Mouse (Mus musculus) forebrain, embryonic 16.5 days (tissue): ENCODE results near the gene Cpne6. TPM values are rescaled to one million over a fixed set of nuclear protein-coding genes. Genes with fewer than 3 reads are reported as not detected.

Experiments used
- ATAC-seq: fragments of 200-750 bp; cut with Nextera tagmentation; 2 replicates; pipeline ENCODE4 v1.8.0; 2017; ENCODE audit warnings: mild to moderate bottlenecking, moderate library complexity
- H3K27ac ChIP-seq: fragments of 300-500 bp; sonication (generic); 2 replicates; pipeline ENCODE4 v1.5.1; 2014; ENCODE audit warnings: low read length, control low read depth
- H3K27me3 ChIP-seq: fragments of 300-500 bp; sonication (generic); replicated peaks from 2 replicates; pipeline ENCODE4 v1.6.1; 2014; ENCODE audit warnings: low read length; ENCODE audit not compliant: control insufficient read depth, insufficient read depth
- H3K36me3 ChIP-seq: fragments of 300-500 bp; sonication (generic); 2 replicates; pipeline ENCODE4 v1.6.1; 2014; ENCODE audit not compliant: control insufficient read depth, insufficient read depth
- H3K4me1 ChIP-seq: fragments of 300-500 bp; sonication (generic); replicated peaks from 2 replicates; pipeline ENCODE4 v1.6.1; 2014; ENCODE audit warnings: low read length; ENCODE audit not compliant: control insufficient read depth, insufficient read depth
- H3K4me2 ChIP-seq: fragments of 300-500 bp; sonication (generic); 2 replicates; pipeline ENCODE4 v1.6.1; 2014; ENCODE audit warnings: mild to moderate bottlenecking, low read length, control low read depth
- H3K4me3 ChIP-seq: fragments of 300-500 bp; sonication (generic); replicated peaks from 2 replicates; pipeline ENCODE4 v1.5.1; 2014; ENCODE audit warnings: mild to moderate bottlenecking, low read length, control low read depth
- H3K9ac ChIP-seq: fragments of 300-500 bp; sonication (generic); replicated peaks from 2 replicates; pipeline ENCODE4 v1.6.1; 2014; ENCODE audit warnings: low read depth, low read length, control low read depth
- H3K9me3 ChIP-seq: fragments of 300-500 bp; sonication (generic); 2 replicates; pipeline ENCODE4 v1.6.1; 2016; ENCODE audit warnings: low read length; ENCODE audit not compliant: control insufficient read depth
- WGBS: fragments of 180-500 bp; shearing (Covaris S2); extraction: QIAGEN DNeasy Blood & Tissue Kit; methylation state at CpG from one replicate; pipeline ENCODE4 v1.1.7; 2014; 5-methylcytosine and 5-hydroxymethylcytosine counted together
- polyA plus RNA-seq: library from polyadenylated mRNA; unstranded; fragments of >200 nt; fragmentation: Nextera tagmentation; extraction: Ambion mirVana; gene quantifications from 2 replicates; pipeline ENCODE4 v1.2.1, GENCODE M21; 2015

Gene Cpne6
- polyA plus RNA-seq, 1 experiment from 2014 or later, result 18.0 TPM

- Histone ChIP-seq H3K27me3 (no peaks in the 10 kb centered on the region), H3K4me1 (peaks cover 10% of the 10 kb centered on the region), H3K9ac (no peak overlapping the region), H3K4me2 (no peak overlapping the region), H3K27ac (no peak overlapping the region), H3K36me3 (no peaks in the 10 kb centered on the region), H3K4me3 (no peak overlapping the region), H3K9me3 (no peaks in the 10 kb centered on the region)
- peak; percentile 34; the same call in 1 of the 2 replicates for ATAC-seq
- 59% methylated on average over 2 of the region's 2 CpGs for WGBS
Measured at GRCm38 (mm10) chr14:55518897-55519296, 8.7 kb downstream of the Cpne6 start.

DNA sequence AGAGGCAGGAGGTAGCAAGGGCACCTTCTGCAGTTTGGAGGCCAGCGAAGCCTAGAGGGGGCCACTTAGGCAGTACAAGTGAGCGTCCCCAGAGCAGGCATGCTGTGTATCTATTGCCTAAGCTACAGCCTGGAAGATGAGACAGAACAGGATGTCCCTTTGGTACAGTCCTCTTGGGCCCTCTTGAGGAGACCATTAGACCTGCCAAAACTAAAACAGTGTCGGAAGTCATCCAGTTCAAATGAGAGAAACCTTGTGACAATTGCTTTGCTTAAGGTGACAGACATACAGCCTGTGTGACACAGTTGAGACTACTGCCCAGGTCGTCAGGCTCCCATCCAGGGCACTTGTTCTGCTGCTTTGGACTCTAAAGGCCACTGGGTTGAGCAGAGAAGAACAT lies 9.4 kb downstream of the Cpne6 start:
- Histone ChIP-seq H3K27ac (no peak overlapping the region), H3K9ac (no peak overlapping the region), H3K4me2 (no peak overlapping the region), H3K9me3 (no peaks in the 10 kb centered on the region), H3K4me3 (no peak overlapping the region), H3K4me1 (peaks cover 10% of the 10 kb centered on the region), H3K27me3 (0 out of 2 replicates have a peak, but pooled peaks cover under 1% of the 10 kb centered on the region), H3K36me3 (no peaks in the 10 kb centered on the region)
- 66% methylated on average over 4 of the region's 4 CpGs for WGBS
- no peak for ATAC-seq

- H3K4me3 ChIP-seq, result peak overlapping the region; percentile 59
- under 1% methylated on average over 61 of the region's 61 CpGs for WGBS
- ATAC-seq, result peak; percentile 77
Measured at GRCm38 (mm10) chr14:55520451-55521361, 10.5 kb downstream of the Cpne6 start.

DNA sequence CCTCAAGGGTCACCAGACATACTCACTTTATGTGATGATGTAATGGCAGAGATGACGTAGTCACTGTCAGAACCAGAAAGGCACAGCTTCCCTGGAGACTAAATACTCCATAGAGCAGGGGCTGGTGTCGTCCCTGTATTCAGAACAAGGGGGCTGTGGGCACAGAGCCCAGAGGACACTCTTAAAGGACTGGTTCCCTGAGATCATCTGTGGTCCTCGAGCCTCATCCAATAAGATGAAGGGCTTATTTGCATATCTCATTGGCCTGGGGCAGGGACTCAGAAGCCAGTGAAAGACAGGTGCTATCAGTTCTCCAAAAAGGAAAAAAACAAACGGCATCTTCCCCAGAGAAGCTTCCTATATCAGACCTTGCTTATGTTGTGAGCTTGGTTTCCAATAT lies 13.8 kb downstream of the Cpne6 start:
- Histone ChIP-seq H3K36me3 (no peaks in the 10 kb centered on the region), H3K4me1 (peaks cover 10% of the 10 kb centered on the region), H3K27me3 (0 out of 2 replicates have a peak, but pooled peaks cover 3% of the 10 kb centered on the region), H3K9me3 (no peaks in the 10 kb centered on the region), H3K4me2 (no peak overlapping the region), H3K9ac (no peak overlapping the region), H3K4me3 (no peak overlapping the region), H3K27ac (no peak overlapping the region)
- WGBS, result 49% methylated on average over 4 of the region's 4 CpGs
- no peak for ATAC-seq

More at GRCm38 (mm10) chr14:55520451-55521361, 10.5 kb downstream of the Cpne6 start:
- no peaks in the 10 kb centered on the region for H3K9me3 ChIP-seq
- H3K4me2 ChIP-seq, result peak overlapping the region; percentile 97
- H3K36me3 ChIP-seq, result no peaks in the 10 kb centered on the region
- peak overlapping the region; percentile 34; the same call in 1 of the 2 replicates for H3K27ac ChIP-seq
- peaks cover 10% of the 10 kb centered on the region for H3K4me1 ChIP-seq
- H3K27me3 ChIP-seq, result 0 out of 2 replicates have a peak, but pooled peaks cover 2% of the 10 kb centered on the region
- H3K9ac ChIP-seq, result peak overlapping the region; percentile 71

GRCm38 (mm10) chr14:55524785-55525184 lies 14.5 kb downstream of the Cpne6 start, which contains the start of gene Nrl:
Nrl (minus strand) TSS chr14:55524981.
- H3K4me1 ChIP-seq, result peaks cover 9% of the 10 kb centered on the region
- no peak within 1 kb of the TSS for H3K27ac ChIP-seq
- WGBS, result 39% methylated on average over 8 of the region's 8 CpGs
- no peak within 1 kb of the TSS for H3K9ac ChIP-seq
- no peaks in the 10 kb centered on the region for H3K9me3 ChIP-seq
- no peak for ATAC-seq
- no peak within 1 kb of the TSS for H3K4me2 ChIP-seq
- H3K36me3 ChIP-seq, result no peaks in the 10 kb centered on the region
- 0 out of 2 replicates have a peak, but pooled peaks cover 5% of the 10 kb centered on the region for H3K27me3 ChIP-seq
- no peak within 1 kb of the TSS for H3K4me3 ChIP-seq

- Histone ChIP-seq H3K9me3 (no peaks in the 10 kb centered on the region), H3K9ac (no peak overlapping the region), H3K27me3 (peaks cover 8% of the 10 kb centered on the region; the same call in 1 of the 2 replicates), H3K4me3 (no peak overlapping the region), H3K4me2 (no peak overlapping the region), H3K4me1 (no peaks in the 10 kb centered on the region), H3K27ac (no peak overlapping the region), H3K36me3 (no peaks in the 10 kb centered on the region)
- ATAC-seq, result no peak
- 86% methylated on average over 2 of the region's 2 CpGs for WGBS
Measured at GRCm38 (mm10) chr14:55526674-55527073, 16.4 kb downstream of the Cpne6 start.

DNA sequence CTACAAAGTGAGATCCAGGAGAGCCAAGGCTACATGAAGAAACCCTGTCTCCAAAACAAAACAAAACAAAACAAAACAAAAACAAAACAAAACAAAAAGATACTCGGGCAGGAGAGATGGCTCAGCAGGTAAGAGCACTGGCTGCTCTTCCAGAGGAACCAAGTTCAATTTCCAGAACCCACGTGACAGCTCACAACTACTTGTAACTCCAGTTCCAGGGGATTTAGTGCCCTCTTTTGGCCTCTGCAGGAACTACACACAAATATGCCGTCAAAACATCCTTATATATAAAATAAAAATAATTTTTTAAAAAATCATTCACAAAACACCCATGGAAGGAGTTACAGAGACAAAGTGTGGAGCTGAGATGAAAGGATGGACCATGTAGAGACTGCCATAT lies 17.7 kb downstream of the Cpne6 start:
- Histone ChIP-seq H3K4me1 (no peaks in the 10 kb centered on the region), H3K4me2 (no peak overlapping the region), H3K27me3 (peaks cover 8% of the 10 kb centered on the region; the same call in 1 of the 2 replicates), H3K9me3 (no peaks in the 10 kb centered on the region), H3K4me3 (no peak overlapping the region), H3K27ac (no peak overlapping the region), H3K9ac (no peak overlapping the region), H3K36me3 (no peaks in the 10 kb centered on the region)
- no peak for ATAC-seq
- WGBS, result 23% methylated on average over 3 of the region's 3 CpGs

DNA sequence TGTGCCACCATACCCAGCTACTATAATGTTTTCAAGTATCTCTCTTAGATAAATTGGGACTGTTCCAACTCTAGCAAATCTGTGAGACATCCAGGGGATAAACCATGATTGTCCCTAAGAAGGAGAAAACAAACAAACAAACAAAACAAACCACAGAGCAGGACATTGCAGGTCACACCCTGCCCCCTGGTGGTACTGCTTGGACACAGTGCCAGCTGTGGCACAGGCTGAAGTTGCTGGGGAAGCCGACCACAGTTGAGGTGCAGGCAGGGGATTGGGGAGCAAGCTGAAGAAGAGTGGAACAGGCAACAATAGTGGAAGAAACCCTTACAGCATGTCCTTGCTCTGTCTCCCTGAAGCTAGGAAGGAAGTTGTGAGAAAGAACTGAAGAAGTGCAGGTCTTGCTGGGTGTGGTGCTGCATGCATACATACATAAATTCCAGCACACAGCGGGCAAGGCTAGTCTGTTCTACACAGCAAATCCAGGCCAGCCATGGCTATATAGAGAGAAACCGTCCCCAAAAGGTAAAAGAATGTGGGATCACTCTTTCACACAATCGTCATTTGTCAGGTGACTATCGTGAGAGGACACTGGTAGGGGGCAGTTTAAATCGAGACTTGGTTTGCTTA lies 26.0 kb downstream of the Cpne6 start:
- Histone ChIP-seq H3K36me3 (no peaks in the 10 kb centered on the region), H3K27me3 (no peaks in the 10 kb centered on the region), H3K9me3 (no peaks in the 10 kb centered on the region), H3K9ac (no peak overlapping the region), H3K27ac (no peak overlapping the region), H3K4me2 (no peak overlapping the region), H3K4me3 (no peak overlapping the region), H3K4me1 (peaks cover 10% of the 10 kb centered on the region)
- WGBS, result 63% methylated on average over 6 of the region's 6 CpGs
- no peak for ATAC-seq

GRCm38 (mm10) chr14:55540067-55540786 lies 30.0 kb downstream of the Cpne6 start, which contains the start of gene Pck2:
Pck2 (plus strand) TSS chr14:55540266.
- peak; percentile 80 for ATAC-seq
- WGBS, result under 1% methylated on average over 32 of the region's 32 CpGs

More at GRCm38 (mm10) chr14:55540067-55540786, 30.0 kb downstream of the Cpne6 start, which contains the start of gene Pck2:
- Histone ChIP-seq H3K9me3 (no peaks in the 10 kb centered on the region), H3K27ac (peak within 1 kb of the TSS; percentile 67), H3K9ac (peak within 1 kb of the TSS; percentile 76), H3K4me3 (peak within 1 kb of the TSS; percentile 63), H3K27me3 (no peaks in the 10 kb centered on the region), H3K4me2 (peak within 1 kb of the TSS; percentile 83), H3K4me1 (peaks cover 26% of the 10 kb centered on the region), H3K36me3 (no peaks in the 10 kb centered on the region)
